Comparison of ENCODE assay signal across 10 mouse cellular contexts in the genomic region with DNA sequence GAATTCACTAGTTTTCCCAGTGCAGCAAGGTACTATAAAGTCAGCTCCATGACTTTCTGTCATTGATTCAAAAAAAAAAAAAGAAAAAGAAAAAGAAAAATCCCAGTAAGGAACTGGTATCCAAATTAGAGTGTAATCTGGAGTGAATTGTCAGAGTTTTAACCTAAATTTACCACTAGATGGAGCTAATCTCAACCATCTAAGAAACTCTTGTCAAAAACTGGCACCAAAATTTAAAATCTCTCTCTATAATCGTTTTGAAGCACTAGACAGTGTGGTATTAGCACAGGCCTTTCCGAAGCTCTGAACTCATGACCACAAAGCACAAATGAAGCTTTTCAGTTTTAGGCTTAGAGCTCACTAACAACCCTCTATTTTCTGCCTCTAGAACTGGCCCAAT. TPM values are rescaled to one million over a fixed set of nuclear protein-coding genes. Genes with fewer than 3 reads are reported as not detected.
DNase-seq lines count a peak whose midpoint lies in the region; ATAC-seq and TF ChIP-seq lines count a peak whose summit lies in the region.
"Had no signal": no experiment of that assay in that cellular context is flagged by ENCODE, and none has a peak within 500 bp of the region (broad histone marks: within the 10 kb centered on the region; RNA-seq: fewer than 3 reads in every experiment).

No protein-coding gene starts in this region.

- dilution Hi-C loops in CH12.LX (cut with MboI; ENCODE audit: extremely low pct_ligation_motif_present, extremely low pct_unique_long_range_greater_than_20kb, low sequenced_read_pairs) = no loop called here

- no peak for ATAC-seq in kidney, postnatal 0 days (replicated peaks; ENCODE audit: low FRiP score, low read depth)
- ATAC-seq in kidney, embryonic 14.5 days (ENCODE audit: low FRiP score, low TSS enrichment) = no peak

- H3K27ac ChIP-seq in kidney, postnatal 0 days = no peak overlapping the region
- no peak overlapping the region for H3K27ac ChIP-seq in kidney, embryonic 14.5 days (ENCODE audit: low read depth, low read length)
- H3K27ac ChIP-seq in CH12.LX (ENCODE audit: insufficient read depth, low read depth) = no peak overlapping the region
- H3K27ac ChIP-seq: hindbrain, embryonic 10.5 days; neural tube, embryonic 13.5 days had no signal

- in situ Hi-C loops in CH12.LX (cut with MboI; ENCODE audit: low pct_ligation_motif_present, low pct_unique_long_range_greater_than_20kb, low sequenced_read_pairs) = no loop called here

- no peaks in the 10 kb centered on the region for H3K4me1 ChIP-seq in kidney, postnatal 0 days (replicated peaks; ENCODE audit: insufficient read depth, low read length)
- H3K4me1 ChIP-seq in kidney, embryonic 14.5 days (ENCODE audit: control insufficient read depth, insufficient read depth, low read length) = peaks cover 19% of the 10 kb centered on the region; the same call in 1 of the 2 replicates
- no peaks in the 10 kb centered on the region for H3K4me1 ChIP-seq in CH12.LX (ENCODE audit: control insufficient read depth in 1 of 2, insufficient read depth in 2 of 2)
- H3K4me1 ChIP-seq: hindbrain, embryonic 10.5 days; neural tube, embryonic 13.5 days had no signal

- TF ChIP-seq CTCF in kidney, postnatal 0 days (IDR thresholded peaks at IDR 0.05; ENCODE audit: low read depth) = peak; percentile 63
- peak in 1 of 2 experiments; percentile 53; a peak in 2 of 4 replicates for TF ChIP-seq CTCF in CH12.LX (conservative IDR thresholded peaks at IDR 0.05 in 1 of 2, IDR thresholded peaks at IDR 0.05 in 1 of 2; ENCODE audit: low read depth in 2 of 2, low read length in 2 of 2)

- no peak overlapping the region for H3K4me2 ChIP-seq in kidney, postnatal 0 days (ENCODE audit: low read length)
- H3K4me2 ChIP-seq in kidney, embryonic 14.5 days (replicated peaks; ENCODE audit: low read depth, low read length) = no peak overlapping the region
- no peak overlapping the region for H3K4me2 ChIP-seq in CH12.LX (ENCODE audit: insufficient read depth, low read depth, poor library complexity, severe bottlenecking)
- H3K4me2 ChIP-seq: neural tube, embryonic 13.5 days had no signal

- H3K9me3 ChIP-seq in kidney, postnatal 0 days (replicated peaks; ENCODE audit: low read length) = no peaks in the 10 kb centered on the region
- H3K9me3 ChIP-seq in kidney, embryonic 14.5 days (ENCODE audit: control insufficient read depth, low read length) = no peaks in the 10 kb centered on the region
- no peaks in the 10 kb centered on the region for H3K9me3 ChIP-seq in CH12.LX (replicated peaks; ENCODE audit: low read length)
- H3K9me3 ChIP-seq: hindbrain, embryonic 10.5 days; neural tube, embryonic 13.5 days had no signal

- H3K4me3 ChIP-seq in kidney, postnatal 0 days (replicated peaks; ENCODE audit: low read depth, low read length) = no peak overlapping the region
- no peak overlapping the region for H3K4me3 ChIP-seq in kidney, embryonic 14.5 days (ENCODE audit: low read length)
- no peak overlapping the region for H3K4me3 ChIP-seq in CH12.LX (replicated peaks in 1 of 3; ENCODE audit: low read depth in 2 of 3, low read length in 2 of 3, poor library complexity in 1 of 3)
- H3K4me3 ChIP-seq: hindbrain, embryonic 10.5 days; neural tube, embryonic 13.5 days had no signal

- peak; percentile 87 for DNase-seq in kidney, postnatal 0 days (ENCODE audit: low spot score)
- DNase-seq in A20 (ENCODE audit: low read depth, low spot score) = peak; percentile 24
- DNase-seq in CH12.LX (ENCODE audit: extremely low read depth) = peak; percentile 24
- peak; percentile 22 for DNase-seq in c-Kit-positive CD71-positive TER-119-positive erythroid progenitor cells, embryonic 14.5 days (ENCODE audit: low spot score)
- no peak for DNase-seq in urinary bladder, postnatal 4 days (ENCODE audit: low spot score in 2 of 2)
- DNase-seq in left cerebral cortex, postnatal 14 days (ENCODE audit: low spot score in 2 of 2) = no peak
- DNase-seq: thymus, postnatal 14 days had no signal

- WGBS in kidney, postnatal 0 days = 46% methylated on average over 2 of the region's 2 CpGs
- WGBS in kidney, embryonic 14.5 days = 59% methylated on average over 2 of the region's 2 CpGs

- 0 out of 2 replicates have a peak, but pooled peaks cover 3% of the 10 kb centered on the region for H3K36me3 ChIP-seq in kidney, postnatal 0 days (ENCODE audit: insufficient read depth, low read length)
- peaks cover 13% of the 10 kb centered on the region for H3K36me3 ChIP-seq in kidney, embryonic 14.5 days (ENCODE audit: control insufficient read depth, insufficient read depth, low read length)
- peaks cover 42 to 75% of the 10 kb centered on the region in 2 experiments for H3K36me3 ChIP-seq in CH12.LX (replicated peaks in 1 of 2; ENCODE audit: control insufficient read depth in 1 of 2, insufficient read depth in 1 of 2, low read length in 1 of 2)

- no peak for TF ChIP-seq EP300 in CH12.LX (IDR thresholded peaks at IDR 0.05; ENCODE audit: low read length)

- no peaks in the 10 kb centered on the region for H3K79me2 ChIP-seq in CH12.LX (replicated peaks; ENCODE audit: control insufficient read depth, extremely low read depth, insufficient read depth, poor library complexity, severe bottlenecking)

- intact Hi-C loops in left cerebral cortex, postnatal 14 days (cut with DNase I) = no loop called here

- TF ChIP-seq POLR2A in CH12.LX (IDR thresholded peaks at IDR 0.05; ENCODE audit: low read depth, low read length) = no peak

- no peak overlapping the region for H3K9ac ChIP-seq in kidney, postnatal 0 days (ENCODE audit: low read depth, low read length)
- H3K9ac ChIP-seq in kidney, embryonic 14.5 days (ENCODE audit: low read depth, low read length) = no peak overlapping the region
- H3K9ac ChIP-seq in CH12.LX (ENCODE audit: insufficient read depth, low read depth) = no peak overlapping the region
- H3K9ac ChIP-seq: neural tube, embryonic 13.5 days had no signal

- peak; percentile 42 for TF ChIP-seq RAD21 in CH12.LX (IDR thresholded peaks at IDR 0.05; ENCODE audit: low read depth, low read length)

- no peaks in the 10 kb centered on the region for H3K27me3 ChIP-seq in kidney, postnatal 0 days (ENCODE audit: insufficient read depth, low read length)
- no peaks in the 10 kb centered on the region for H3K27me3 ChIP-seq in kidney, embryonic 14.5 days (ENCODE audit: control insufficient read depth, insufficient read depth, low read length)
- H3K27me3 ChIP-seq in CH12.LX (replicated peaks) = no peaks in the 10 kb centered on the region
- H3K27me3 ChIP-seq: neural tube, embryonic 13.5 days had no signal

TF ChIP-seq in CH12.LX, 34 proteins besides CTCF, POLR2A, EP300 and RAD21:
- TF ChIP-seq MXI1 (IDR thresholded peaks at IDR 0.05; ENCODE audit: low read depth, low read length) (no peak), SMC3 (IDR thresholded peaks at IDR 0.05; ENCODE audit: low read depth, low read length) (peak; percentile 34; the same call in 1 of the 2 replicates)

RNA-seq across cellular contexts. Expression of gene Wnt4, which starts 36.2 kb away (rescaled TPM):
- 17.5 and 26.5 TPM in 2 replicates for polyA plus RNA-seq in kidney, postnatal 0 days (2015; fragmentation: Nextera tagmentation; extraction: Ambion mirVana)
- polyA plus RNA-seq in kidney, embryonic 14.5 days (2014; fragmentation: Nextera tagmentation; extraction: Ambion mirVana) = 16.0 and 21.4 TPM in 2 replicates
- total RNA-seq in CH12.LX (2012; rRNA removed) (0.04 TPM in 1 of 2 replicates, not detected in the other), CH12.LX (2014; rRNA removed) (not detected in 2 replicates)
- not detected in 2 replicates for polyA plus RNA-seq in CH12.LX (2012; ENCODE audit: insufficient read length, low read depth)
- 10 to 100 TPM; 18.3 to 20.4 TPM for total RNA-seq in left cerebral cortex, postnatal 14 days (2021)

RNA-seq across cellular contexts. Expression of gene Cdc42, which starts 44.0 kb away (rescaled TPM):
- 592 and 644 TPM in 2 replicates for polyA plus RNA-seq in kidney, postnatal 0 days (2015; fragmentation: Nextera tagmentation; extraction: Ambion mirVana)
- polyA plus RNA-seq in kidney, embryonic 14.5 days (2014; fragmentation: Nextera tagmentation; extraction: Ambion mirVana) = 657 and 680 TPM in 2 replicates
- total RNA-seq in CH12.LX (2012; rRNA removed) = 209 and 241 TPM in 2 replicates
- 594 and 605 TPM in 2 replicates for total RNA-seq in CH12.LX (2014; rRNA removed)
- 367 and 378 TPM in 2 replicates for polyA plus RNA-seq in CH12.LX (2012; ENCODE audit: insufficient read length, low read depth)
- 100 to 1,000 TPM; 412 to 432 TPM for total RNA-seq in left cerebral cortex, postnatal 14 days (2021)

Comparison
In these comparisons a context has a peak if more than half of its experiments do, and no peak if none do; other contexts are left out.
1. DNase-seq: peak in kidney, postnatal 0 days (single experiment), A20 (single experiment), CH12.LX (single experiment) and c-Kit-positive CD71-positive TER-119-positive erythroid progenitor cells, embryonic 14.5 days (single experiment); none in urinary bladder, postnatal 4 days (0 of 2) and left cerebral cortex, postnatal 14 days (0 of 2).
2. RNA of gene Wnt4, which starts 36.2 kb away (polyA plus RNA-seq): 17.5 to 26.5 TPM in kidney, postnatal 0 days and 16.0 to 21.4 TPM in kidney, embryonic 14.5 days; not detected in CH12.LX; every median in the first group is over 10 times any median in the second.